In genomic region chr17:17598355-17598754, GRCm38 (mm10) we compare ENCODE assay signal across 22 mouse cellular contexts. TPM values are rescaled to one million over a fixed set of nuclear protein-coding genes. Genes with fewer than 3 reads are reported as not detected.
A peak's percentile ranks its signal among the peaks of the same experiment; 100 is the strongest.
DNase-seq lines count a peak whose midpoint lies in the region; ATAC-seq lines count a peak whose summit lies in the region.
"Had no signal": no experiment of that assay in that cellular context is flagged by ENCODE, and none has a peak within 500 bp of the region (broad histone marks: within the 10 kb centered on the region; RNA-seq: fewer than 3 reads in every experiment).

No protein-coding gene starts in this region.

- no peaks in the 10 kb centered on the region for H3K9me3 ChIP-seq in liver, embryonic 12.5 days (replicated peaks)
- H3K9me3 ChIP-seq in liver, embryonic 13.5 days (replicated peaks): no peaks in the 10 kb centered on the region
- H3K9me3 ChIP-seq in midbrain, embryonic 11.5 days (ENCODE audit: control insufficient read depth, low read length): no peaks in the 10 kb centered on the region
- H3K9me3 ChIP-seq: embryonic facial prominence, embryonic 13.5 days; forebrain, embryonic 10.5 days; forebrain, embryonic 15.5 days; heart, embryonic 15.5 days; hindbrain, embryonic 13.5 days had no signal

- no peak overlapping the region for H3K4me2 ChIP-seq in liver, embryonic 12.5 days
- no peak overlapping the region for H3K4me2 ChIP-seq in liver, embryonic 13.5 days
- H3K4me2 ChIP-seq in midbrain, embryonic 11.5 days: no peak overlapping the region
- H3K4me2 ChIP-seq: embryonic facial prominence, embryonic 13.5 days; forebrain, embryonic 15.5 days; heart, embryonic 11.5 days; heart, embryonic 15.5 days; hindbrain, embryonic 13.5 days had no signal

- DNase-seq in liver: no peak
- DNase-seq in liver, embryonic 13.5 days: no peak
- no peak for DNase-seq in midbrain, embryonic 11.5 days (ENCODE audit: low spot score, missing footprints)
- DNase-seq in adrenal gland, postnatal 4 days (ENCODE audit: low spot score in 2 of 2): no peak
- DNase-seq: adrenal gland, adult 8-10 months; adrenal gland, postnatal 36 days; cerebellum, adult 11 months; cerebellum, adult 9-11 months; cerebellum, postnatal 36 days; gastrocnemius, postnatal 14 days; heart, adult 2 months; heart, postnatal 14 days had no signal

- no peak overlapping the region for H3K4me3 ChIP-seq in liver, embryonic 12.5 days
- no peak overlapping the region for H3K4me3 ChIP-seq in liver, embryonic 13.5 days (replicated peaks)
- no peak overlapping the region for H3K4me3 ChIP-seq in midbrain, embryonic 11.5 days (ENCODE audit: low read depth, low read length)
- H3K4me3 ChIP-seq: embryonic facial prominence, embryonic 13.5 days; forebrain, embryonic 10.5 days; forebrain, embryonic 15.5 days; heart, adult 2 months; heart, embryonic 15.5 days; hindbrain, embryonic 13.5 days had no signal

- no peaks in the 10 kb centered on the region for H3K36me3 ChIP-seq in liver, embryonic 12.5 days
- H3K36me3 ChIP-seq in liver, embryonic 13.5 days: no peaks in the 10 kb centered on the region
- no peaks in the 10 kb centered on the region for H3K36me3 ChIP-seq in midbrain, embryonic 11.5 days (ENCODE audit: control insufficient read depth, insufficient read depth, low read length)
- H3K36me3 ChIP-seq: embryonic facial prominence, embryonic 13.5 days; forebrain, embryonic 10.5 days; forebrain, embryonic 15.5 days; heart, embryonic 15.5 days; hindbrain, embryonic 13.5 days had no signal

- no peak overlapping the region for H3K27ac ChIP-seq in liver, embryonic 12.5 days
- H3K27ac ChIP-seq in liver, embryonic 13.5 days: no peak overlapping the region
- no peak overlapping the region for H3K27ac ChIP-seq in midbrain, embryonic 11.5 days (ENCODE audit: low read depth, low read length)
- H3K27ac ChIP-seq: forebrain, embryonic 10.5 days; forebrain, embryonic 15.5 days; heart, adult 2 months; hindbrain, embryonic 13.5 days; hindbrain, postnatal 0 days had no signal

- H3K9ac ChIP-seq in liver, embryonic 12.5 days: no peak overlapping the region
- no peak overlapping the region for H3K9ac ChIP-seq in liver, embryonic 13.5 days
- H3K9ac ChIP-seq in midbrain, embryonic 11.5 days (ENCODE audit: low read length): no peak overlapping the region
- H3K9ac ChIP-seq: embryonic facial prominence, embryonic 13.5 days; forebrain, embryonic 15.5 days; heart, embryonic 15.5 days; hindbrain, embryonic 13.5 days had no signal

- WGBS in liver, embryonic 12.5 days (ENCODE audit: insufficient replicate concordance): 48% methylated on average over 2 of the region's 2 CpGs
- 40% methylated on average over 2 of the region's 2 CpGs for WGBS in liver, embryonic 13.5 days (ENCODE audit: insufficient replicate concordance)
- 85% methylated on average over 2 of the region's 2 CpGs for WGBS in midbrain, embryonic 11.5 days

- ATAC-seq in liver, embryonic 12.5 days: peak; percentile 74; the same call in 1 of the 2 replicates
- ATAC-seq in liver, embryonic 13.5 days (ENCODE audit: low read depth): peak; percentile 69
- ATAC-seq in megakaryocyte progenitor cell, adult 5-6 weeks (replicated peaks; ENCODE audit: poor library complexity): peak; percentile 24; the same call in 1 of the 2 replicates
- ATAC-seq in midbrain, embryonic 11.5 days (ENCODE audit: low FRiP score): no peak
- ATAC-seq: forebrain, embryonic 15.5 days; hindbrain, postnatal 0 days had no signal

- H3K27me3 ChIP-seq in liver, embryonic 12.5 days (replicated peaks): no peaks in the 10 kb centered on the region
- no peaks in the 10 kb centered on the region for H3K27me3 ChIP-seq in liver, embryonic 13.5 days
- no peaks in the 10 kb centered on the region for H3K27me3 ChIP-seq in midbrain, embryonic 11.5 days (ENCODE audit: control insufficient read depth, insufficient read depth, low read length)
- H3K27me3 ChIP-seq: CH12.LX; embryonic facial prominence, embryonic 13.5 days; forebrain, embryonic 15.5 days; heart, embryonic 15.5 days; hindbrain, embryonic 13.5 days had no signal

- peaks cover 45% of the 10 kb centered on the region for H3K4me1 ChIP-seq in liver, embryonic 12.5 days
- peaks cover 50% of the 10 kb centered on the region for H3K4me1 ChIP-seq in liver, embryonic 13.5 days (replicated peaks)
- H3K4me1 ChIP-seq in midbrain, embryonic 11.5 days (ENCODE audit: control insufficient read depth, insufficient read depth, low read length): no peaks in the 10 kb centered on the region

RNA-seq across cellular contexts. Expression of gene Lnpep, which starts 26.5 kb away (rescaled TPM):
- polyA plus RNA-seq in liver, embryonic 12.5 days (2016; fragmentation: Nextera tagmentation; extraction: Ambion mirVana): 3.8 and 4.2 TPM in 2 replicates
- polyA plus RNA-seq in liver, embryonic 13.5 days (2015; fragmentation: Nextera tagmentation; extraction: Ambion mirVana): 3.2 and 3.6 TPM in 2 replicates
- total RNA-seq in megakaryocyte progenitor cell, adult 5-6 weeks (2015): 70.8 and 72.5 TPM in 2 replicates
- 40.0 and 51.7 TPM in 2 replicates for total RNA-seq in megakaryocyte progenitor cell, adult 5-6 weeks (2017)
- 5.9 and 6.3 TPM in 2 replicates for polyA plus RNA-seq in midbrain, embryonic 11.5 days (2014; fragmentation: Nextera tagmentation; extraction: Ambion mirVana)
- total RNA-seq in adrenal gland, postnatal 4 days (2021): 100 to 1,000 TPM; 113 to 129 TPM
